Mouse (Mus musculus) liver, embryonic 11.5 days (tissue): ENCODE measurements at regions not wholly inside any gene's neighbourhood (a gene's known extent, or its start where the extent isn't known, plus 50 kb on each side); places are given as distances from the start of the nearest gene placed in this dataset.

Experiments
- ATAC-seq: fragments of 200-750 bp; cut with Nextera tagmentation; replicated peaks from 2 replicates; pipeline ENCODE4 v1.8.0; 2017; ENCODE audit warnings: moderate number of reproducible peaks, mild to moderate bottlenecking, moderate TSS enrichment, moderate library complexity; ENCODE audit not compliant: low FRiP score
- DNase-seq: peaks from one replicate; pipeline ENCODE4 v3.0.0-alpha.2; 2017; ENCODE audit warnings: low spot score
- H3K27ac ChIP-seq: fragments of 300-500 bp; sonication (generic); 2 replicates; pipeline ENCODE4 v1.5.1; 2014; ENCODE audit warnings: mild to moderate bottlenecking, low read depth, low read length, control low read depth
- H3K27me3 ChIP-seq: fragments of 300-500 bp; sonication (generic); replicated peaks from 2 replicates; pipeline ENCODE4 v1.6.1; 2014; ENCODE audit warnings: low read length, mixed read lengths; ENCODE audit not compliant: control insufficient read depth, insufficient read depth
- H3K36me3 ChIP-seq: fragments of 300-500 bp; sonication (generic); 2 replicates; pipeline ENCODE4 v1.6.1; 2014; ENCODE audit warnings: mild to moderate bottlenecking, low read length, moderate library complexity, mixed read lengths; ENCODE audit not compliant: control insufficient read depth, insufficient read depth
- H3K4me1 ChIP-seq: fragments of 300-500 bp; sonication (generic); replicated peaks from 2 replicates; pipeline ENCODE4 v1.6.1; 2014; ENCODE audit warnings: low read length, mixed read lengths; ENCODE audit not compliant: control insufficient read depth, insufficient read depth
- H3K4me2 ChIP-seq: fragments of 300-500 bp; sonication (generic); 2 replicates; pipeline ENCODE4 v1.6.1; 2014; ENCODE audit warnings: mild to moderate bottlenecking, control low read depth, moderate library complexity
- H3K4me3 ChIP-seq: fragments of 300-500 bp; sonication (generic); 2 replicates; pipeline ENCODE4 v1.5.1; 2014; ENCODE audit warnings: low read depth, low read length, control low read depth
- H3K9ac ChIP-seq: fragments of 300-500 bp; sonication (generic); 2 replicates; pipeline ENCODE4 v1.6.1; 2014; ENCODE audit warnings: low read depth, low read length, control low read depth
- H3K9me3 ChIP-seq: fragments of 300-500 bp; sonication (generic); 2 replicates; pipeline ENCODE4 v1.6.1; 2016; ENCODE audit warnings: low read length, inconsistent platforms, mixed read lengths; ENCODE audit not compliant: control insufficient read depth
- WGBS: fragments of 180-500 bp; shearing (Covaris S2); extraction: QIAGEN DNeasy Blood & Tissue Kit; methylation state at CpG from one replicate; pipeline ENCODE4 v1.1.7; 2014; 5-methylcytosine and 5-hydroxymethylcytosine counted together

DNA sequence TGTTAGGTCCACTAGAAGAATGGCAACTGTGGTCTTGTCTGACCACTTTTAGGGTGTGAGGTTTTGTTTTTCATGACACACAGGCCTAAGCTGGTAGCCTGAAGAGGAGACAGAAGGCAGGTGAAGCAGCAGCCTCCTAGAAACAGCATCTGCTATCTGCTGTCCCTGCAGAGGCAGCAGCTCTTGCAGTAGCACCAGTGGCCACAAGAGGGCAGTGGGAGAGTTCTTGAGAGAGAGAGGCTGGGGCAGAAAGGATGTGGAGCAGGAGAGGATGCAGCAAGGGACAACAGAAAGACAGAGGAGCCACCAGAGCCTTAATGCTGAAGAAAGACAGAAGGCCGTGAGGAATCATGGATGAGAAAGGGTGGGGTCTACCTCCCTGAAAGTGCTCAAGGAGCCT is 88.1 kb upstream of the Usp51 start:
- no peak for ATAC-seq
- Histone ChIP-seq H3K4me2 (no peak overlapping the region), H3K9me3 (no peaks in the 10 kb centered on the region)

DNA sequence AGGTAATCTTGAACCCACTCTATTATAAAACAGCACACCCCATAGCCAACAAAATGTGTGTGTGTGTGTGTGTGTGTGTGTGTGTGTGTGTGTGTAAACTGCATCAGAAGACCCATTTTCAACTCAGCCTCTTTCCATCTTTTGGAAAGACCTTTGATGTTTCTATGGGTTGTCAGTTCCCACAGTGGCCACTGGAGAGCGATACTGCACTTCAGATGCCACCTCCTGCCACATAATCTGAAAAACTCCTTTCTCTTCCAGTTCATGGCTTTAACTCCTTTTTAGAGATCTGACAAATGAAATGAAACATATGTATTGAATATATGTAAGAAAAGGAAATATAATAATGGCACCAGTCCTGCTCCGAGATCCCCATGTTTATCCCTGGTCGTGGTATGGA is 79.3 kb upstream of the Usp51 start:
- H3K9me3 ChIP-seq = no peaks in the 10 kb centered on the region
- no peak overlapping the region for H3K4me3 ChIP-seq
- H3K9ac ChIP-seq = no peak overlapping the region
- H3K36me3 ChIP-seq = no peaks in the 10 kb centered on the region
- H3K4me2 ChIP-seq = no peak overlapping the region
- 57% methylated on average over 3 of the region's 3 CpGs for WGBS
- H3K4me1 ChIP-seq = no peaks in the 10 kb centered on the region
- DNase-seq (no peak), ATAC-seq (no peak)
- no peaks in the 10 kb centered on the region; the same call in 1 of the 2 replicates for H3K27me3 ChIP-seq
- no peak overlapping the region for H3K27ac ChIP-seq

More for the DNA sequence above, 88.1 kb upstream of the Usp51 start:
- H3K4me1 ChIP-seq = no peaks in the 10 kb centered on the region
- H3K27me3 ChIP-seq = no peaks in the 10 kb centered on the region; the same call in 1 of the 2 replicates
- H3K27ac ChIP-seq = no peak overlapping the region
- H3K36me3 ChIP-seq = no peaks in the 10 kb centered on the region
- no peak overlapping the region for H3K9ac ChIP-seq
- DNase-seq = peak; percentile 49
- no peak overlapping the region for H3K4me3 ChIP-seq
- 54% methylated on average over 1 of the region's 1 CpGs for WGBS

DNA sequence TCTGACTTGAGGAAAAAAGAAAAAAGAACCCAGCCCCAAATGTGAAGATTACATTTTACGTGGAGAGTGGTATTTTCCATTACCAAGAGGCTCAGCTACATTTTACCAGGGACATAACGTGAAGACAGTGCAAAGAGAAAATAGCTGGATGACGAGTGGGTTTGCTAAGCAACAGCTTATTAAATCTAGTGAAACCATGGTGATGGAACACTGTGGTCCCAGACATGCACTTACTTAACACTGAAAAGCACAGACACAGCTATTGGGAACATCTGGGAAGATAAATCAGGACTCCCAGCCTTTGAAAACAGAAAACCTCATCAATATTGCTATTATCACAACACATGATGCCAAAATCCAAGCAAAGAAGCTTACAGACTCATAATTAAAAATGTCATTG is 60.1 kb upstream of the Usp51 start:
- no peak overlapping the region for H3K4me3 ChIP-seq
- no peak overlapping the region for H3K27ac ChIP-seq
- no peaks in the 10 kb centered on the region for H3K36me3 ChIP-seq
- H3K4me2 ChIP-seq = no peak overlapping the region
- no peak overlapping the region for H3K9ac ChIP-seq
- no peak for DNase-seq
- H3K4me1 ChIP-seq = no peaks in the 10 kb centered on the region
- ATAC-seq = no peak
- H3K27me3 ChIP-seq = no peaks in the 10 kb centered on the region
- WGBS = 63% methylated on average over 3 of the region's 3 CpGs
- no peaks in the 10 kb centered on the region for H3K9me3 ChIP-seq
